Mouse (Mus musculus) megakaryocyte, adult 5-6 weeks (primary cell): Measurements from ENCODE around the gene Maoa. TPM values are rescaled to one million over a fixed set of nuclear protein-coding genes. Genes with fewer than 3 reads are reported as not detected.

Experiments
- ATAC-seq: 2 replicates; pipeline ENCODE4 v1.8.0; 2016; ENCODE audit warnings: mild to moderate bottlenecking, inconsistent platforms; ENCODE audit not compliant: poor library complexity, severe bottlenecking
- total RNA-seq, 2 experiments: library from RNA; stranded (forward) in 1 of 2; stranded (reverse) in 1 of 2; fragments of 153-499, 151-499 nt in 1 of 2; fragments of 221-1000, 200-1000 nt in 1 of 2; gene quantifications; 2 replicates each; pipeline versions ENCODE4 v1.2.3 to v1.2.4; 2015 to 2017

Gene Maoa
- total RNA-seq (2015): 1.1 and 1.5 TPM in 2 replicates
- 2.1 TPM in 2 replicates for total RNA-seq (2017)

DNA sequence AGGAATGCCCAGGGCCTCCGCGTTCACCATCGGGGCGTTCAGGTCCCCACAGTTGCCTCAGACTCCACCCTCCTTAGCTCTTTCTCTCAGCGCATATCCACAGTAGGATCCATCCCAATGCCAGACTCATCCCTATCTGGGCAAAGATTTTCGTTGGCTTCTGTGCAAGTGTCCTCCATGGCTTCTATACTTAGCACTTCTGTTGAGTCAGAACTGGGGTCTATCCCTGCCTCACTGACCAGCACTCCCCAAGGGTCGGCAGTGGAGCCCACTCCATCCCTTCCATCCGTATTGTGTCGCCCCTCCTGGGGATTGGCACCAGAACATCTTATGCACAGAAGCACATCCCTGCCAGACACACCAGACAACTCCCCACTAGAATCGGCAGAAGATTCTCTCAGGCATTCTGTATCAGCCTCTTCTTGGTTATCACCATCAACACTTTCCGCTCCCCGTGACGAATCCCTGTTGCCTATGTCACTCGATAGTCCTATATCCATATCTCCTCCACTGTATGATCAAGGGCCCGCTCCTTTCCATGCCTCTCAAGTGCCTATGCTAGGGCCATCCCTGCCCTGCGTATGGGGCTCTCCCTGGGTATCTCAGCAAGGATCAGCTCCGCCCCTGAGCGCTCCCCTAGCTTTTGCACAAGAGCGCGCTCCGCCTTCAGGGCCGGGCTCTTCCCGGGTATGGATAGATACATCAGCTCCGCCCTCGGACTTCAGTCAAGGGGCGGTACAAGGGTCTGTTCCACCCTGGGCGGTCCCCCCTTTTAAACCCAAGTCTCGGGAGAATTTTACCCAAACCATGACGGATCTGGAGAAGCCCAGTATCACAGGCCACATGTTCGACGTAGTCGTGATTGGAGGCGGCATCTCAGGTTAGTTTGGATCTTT, at the start of gene Maoa:
Maoa (plus strand) TSS at position 665 of the 896 bp plus-strand sequence.
- peak; percentile 70 for ATAC-seq

DNA sequence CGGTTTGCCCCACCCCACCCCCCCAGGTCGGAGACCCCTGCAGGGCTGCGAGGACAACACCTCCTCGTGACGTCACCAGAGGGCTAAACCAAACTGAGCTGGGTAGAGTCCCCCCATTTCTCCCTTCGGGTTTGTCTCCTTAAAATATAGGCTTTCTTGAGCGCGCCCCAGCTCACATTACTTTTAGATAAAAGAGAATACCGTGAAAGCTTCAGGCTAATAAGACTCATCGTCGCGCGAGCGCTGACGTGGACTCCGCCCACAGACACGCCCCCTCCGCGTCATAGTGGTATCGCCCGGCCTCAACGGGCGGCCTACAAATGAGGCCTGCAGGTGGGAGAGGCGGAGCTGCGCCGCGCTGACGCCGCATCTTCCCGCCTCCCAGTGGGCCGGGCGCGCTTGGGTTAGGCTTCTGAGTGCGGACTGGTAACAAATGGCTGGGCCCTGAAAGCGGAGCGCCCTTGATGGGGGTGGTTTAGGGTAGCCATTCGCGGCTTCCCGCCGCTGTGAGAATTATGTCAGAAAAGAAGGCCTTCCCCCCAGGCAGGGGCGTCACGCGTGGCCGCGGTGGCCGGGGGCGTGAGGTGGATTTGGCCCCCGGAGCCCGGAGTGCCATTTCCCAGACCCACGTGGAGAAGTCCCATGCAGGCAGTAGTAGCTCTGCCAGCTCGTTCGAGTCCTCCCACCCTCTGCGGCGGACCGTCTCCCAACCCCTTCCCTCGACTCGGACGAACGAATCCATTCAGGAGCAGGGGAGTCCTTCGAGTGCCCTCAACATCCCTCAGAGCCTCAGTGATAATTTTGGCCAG, 1.1 kb upstream of the Maoa start:
- peak; percentile 96 for ATAC-seq

DNA sequence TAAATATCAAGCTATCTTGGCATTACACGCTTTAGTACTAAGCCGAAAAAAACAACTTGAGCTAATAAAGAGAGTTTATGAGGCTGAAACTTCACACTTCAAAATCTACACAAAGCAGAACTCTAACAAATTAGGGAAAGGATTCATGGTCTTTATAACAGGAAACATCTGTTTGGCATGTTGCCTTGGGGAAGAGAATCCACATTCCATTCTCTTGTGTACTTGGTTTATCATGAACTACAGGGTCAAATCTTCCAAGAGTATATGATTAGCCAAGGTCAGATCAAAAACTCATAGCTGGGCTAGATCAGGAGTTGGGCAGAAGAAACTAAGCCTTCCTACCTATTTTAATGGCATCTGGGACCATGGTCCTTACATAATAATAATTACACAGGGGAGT, 37.0 kb downstream of the Maoa start:
- no peak for ATAC-seq

DNA sequence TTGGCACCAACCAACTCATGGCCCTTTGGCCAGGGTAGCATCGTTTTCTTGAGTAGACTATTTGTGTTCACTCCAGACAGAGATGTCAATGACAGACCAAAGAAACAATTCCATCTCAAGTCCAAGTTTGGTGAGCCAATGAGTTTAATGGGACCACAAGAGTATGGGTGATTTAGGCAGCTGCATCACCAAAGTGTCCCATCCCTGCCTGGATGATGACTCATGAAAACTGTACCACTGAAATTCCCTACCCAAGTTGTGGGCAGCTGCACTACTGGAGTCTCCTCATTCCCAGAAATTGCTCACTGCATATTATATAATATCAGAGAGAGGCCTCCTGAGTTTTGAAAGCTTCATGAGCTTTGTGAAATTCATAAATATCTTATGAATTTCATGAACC, 86.6 kb downstream of the Maoa start:
- ATAC-seq: no peak

DNA sequence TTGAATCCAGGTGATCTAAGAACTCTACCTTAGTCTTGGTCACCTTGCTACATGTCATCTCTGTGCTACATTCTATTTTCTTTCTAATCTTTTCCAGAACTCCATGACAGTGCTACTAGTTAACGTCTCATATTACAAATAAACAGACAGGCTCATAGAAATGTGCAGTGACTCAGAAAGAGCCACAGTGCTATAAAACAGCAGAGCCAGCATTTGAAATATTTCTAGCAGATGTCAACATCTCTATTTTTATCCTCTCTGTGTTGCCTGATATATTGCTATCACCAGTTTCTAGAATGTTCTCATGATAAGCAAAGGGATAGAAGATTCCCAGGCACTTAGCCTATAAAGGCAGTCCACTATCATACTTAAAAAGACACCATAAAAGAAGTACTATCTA, 94.5 kb downstream of the Maoa start:
- no peak for ATAC-seq

Other genes starting within 250 kb of the Maoa start
- not detected in 2 replicates for gene Cypt1, start 96.8 kb upstream of the Maoa start, total RNA-seq (2015)
- not detected in 2 replicates for gene Cypt1, start 96.8 kb upstream of the Maoa start, total RNA-seq (2017)
- gene Maob, start 197.7 kb downstream of the Maoa start, total RNA-seq (2015): 0.36 and 0.89 TPM in 2 replicates
- 0.73 and 1.2 TPM in 2 replicates for gene Maob, start 197.7 kb downstream of the Maoa start, total RNA-seq (2017)